Mouse (Mus musculus) brown adipose tissue, adult 24 weeks (tissue): ENCODE data around the gene Map3k14. TPM values are rescaled to one million over a fixed set of nuclear protein-coding genes. Genes with fewer than 3 reads are reported as not detected.

ENCODE experiments used
- H3K27ac ChIP-seq: fragments of 200-500 bp; replicated peaks from 2 replicates; pipeline ENCODE4 v1.5.1; 2012; ENCODE audit warnings: low read depth, mild to moderate bottlenecking, low read length
- H3K4me1 ChIP-seq: fragments of 200-500 bp; 2 replicates; pipeline ENCODE4 v1.6.1; 2012; ENCODE audit warnings: low read length, mixed read lengths; ENCODE audit not compliant: control insufficient read depth, insufficient read depth, insufficient read length
- H3K4me3 ChIP-seq: fragments of 200-500 bp; 2 replicates; pipeline ENCODE4 v1.5.1; 2012; ENCODE audit warnings: low read depth, mild to moderate bottlenecking, low read length, moderate library complexity; ENCODE audit not compliant: insufficient read depth
- polyA plus RNA-seq: library from polyadenylated mRNA; stranded (reverse); fragments of >200 nt; gene quantifications from 2 replicates; pipeline ENCODE4 v1.2.4, GENCODE M21; 2012; ENCODE audit not compliant: missing spikeins, insufficient read depth, insufficient read length

The Map3k14 gene
- polyA plus RNA-seq, 1 experiment = 3.8 TPM

DNA sequence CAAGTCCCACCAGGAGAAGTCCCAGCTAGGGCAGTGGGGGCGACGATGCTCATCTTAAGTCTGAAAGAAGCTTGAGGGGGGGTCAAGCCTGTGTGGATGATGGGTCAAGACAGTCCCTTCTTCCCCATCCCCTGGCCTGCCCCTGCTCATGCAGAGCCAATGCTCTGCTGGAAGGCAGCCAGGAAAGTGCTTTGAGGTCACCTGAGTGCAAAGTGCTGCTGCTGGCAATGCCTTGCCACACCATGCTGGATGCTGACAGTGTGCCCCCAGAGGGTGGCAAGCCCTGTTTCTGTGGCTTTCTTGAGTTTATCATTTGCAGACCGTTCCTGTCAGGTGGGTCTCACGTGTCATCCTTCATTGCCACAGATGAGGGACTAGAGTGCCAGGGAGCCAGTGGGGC, 47.3 kb downstream of the Map3k14 start:
- Histone ChIP-seq H3K27ac (no peak overlapping the region), H3K4me3 (no peak overlapping the region)

DNA sequence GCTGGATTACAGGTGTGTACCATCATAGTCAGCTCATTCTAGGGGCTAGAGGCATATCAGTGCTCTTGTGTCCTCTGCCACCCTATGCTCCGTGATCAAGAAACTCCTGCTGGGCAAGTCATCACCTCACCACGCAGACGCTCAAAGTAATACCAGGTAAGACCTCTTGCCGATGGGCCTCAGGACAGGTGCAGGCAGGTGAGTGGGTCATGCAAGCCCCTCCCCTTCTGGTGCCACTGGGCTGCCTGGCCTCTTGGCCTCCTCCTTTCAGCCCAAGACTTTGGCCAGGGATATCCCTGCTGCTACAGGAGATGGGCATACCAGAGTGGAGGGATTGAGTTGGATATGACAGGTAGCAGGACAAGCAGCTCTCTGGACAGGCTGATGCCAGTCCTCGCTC, 48.0 kb downstream of the Map3k14 start:
- Histone ChIP-seq H3K4me1 (peaks cover 4% of the 10 kb centered on the region; the same call in 1 of the 2 replicates), H3K27ac (no peak overlapping the region), H3K4me3 (no peak overlapping the region)

More for the DNA sequence above, 47.3 kb downstream of the Map3k14 start:
- H3K4me1 ChIP-seq = peaks cover 10% of the 10 kb centered on the region; the same call in 1 of the 2 replicates

DNA sequence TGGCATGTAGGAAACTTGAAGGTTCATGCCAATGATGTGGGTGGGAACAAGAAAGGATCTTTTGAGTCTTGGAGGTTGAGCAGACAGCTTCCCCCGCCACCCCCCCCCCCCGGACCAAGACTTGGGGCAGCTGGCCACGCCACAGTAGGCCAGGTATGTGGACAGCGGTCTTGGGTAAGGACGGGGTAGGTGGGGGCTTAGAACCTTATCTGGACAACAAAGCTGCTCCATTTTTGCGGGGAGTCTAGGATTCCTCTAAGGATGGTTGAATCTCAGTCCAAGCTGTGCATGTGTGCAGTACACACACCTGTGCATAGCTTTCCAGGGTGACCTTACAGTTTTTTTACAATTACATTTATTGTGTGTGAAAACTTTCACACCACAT, 48.8 kb downstream of the Map3k14 start:
- H3K27ac ChIP-seq = no peak overlapping the region
- no peaks in the 10 kb centered on the region for H3K4me1 ChIP-seq
- peak overlapping the region; percentile 63 for H3K4me3 ChIP-seq

DNA sequence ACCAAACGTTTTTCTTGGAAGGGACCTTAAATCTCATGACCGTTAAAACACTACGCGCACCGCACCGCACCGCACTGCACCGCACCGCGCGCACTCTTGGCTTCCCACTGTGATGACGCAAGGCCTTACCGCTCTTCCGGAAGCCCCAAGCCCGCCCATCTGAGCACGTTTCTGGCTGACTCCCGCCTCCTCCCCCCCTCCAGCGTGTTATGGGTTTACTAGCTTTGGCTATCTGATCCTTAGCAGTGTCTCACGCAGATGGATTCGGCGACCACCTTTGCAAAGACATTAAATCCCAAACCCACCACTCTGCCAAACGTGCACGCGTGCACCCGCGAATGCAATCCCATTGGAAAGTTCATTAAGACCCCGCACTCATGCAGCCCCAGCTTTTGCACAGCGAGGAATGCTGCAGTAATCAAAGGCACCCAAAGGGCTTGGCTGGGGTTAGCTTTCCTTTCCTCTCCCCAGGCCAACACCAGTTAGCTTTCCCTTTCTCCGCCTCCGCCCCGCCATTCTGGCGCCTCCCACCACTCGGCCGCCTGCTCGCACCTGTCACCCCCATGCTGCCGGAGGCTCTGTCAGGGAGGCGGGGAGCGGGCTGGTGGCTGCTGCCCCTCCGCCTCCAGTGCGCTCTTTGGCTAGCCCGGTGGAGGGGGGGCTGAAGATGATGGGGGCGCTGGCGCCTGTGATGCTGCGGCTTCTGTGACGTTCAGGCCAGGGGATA, 49.3 kb downstream of the Map3k14 start, which contains the start of gene Spata32:
Gene Spata32 (minus strand): TSS at position 643 of the 727 bp plus-strand sequence.
- Histone ChIP-seq H3K4me1 (no peaks in the 10 kb centered on the region), H3K4me3 (peak within 1 kb of the TSS; percentile 63), H3K27ac (no peak within 1 kb of the TSS)

DNA sequence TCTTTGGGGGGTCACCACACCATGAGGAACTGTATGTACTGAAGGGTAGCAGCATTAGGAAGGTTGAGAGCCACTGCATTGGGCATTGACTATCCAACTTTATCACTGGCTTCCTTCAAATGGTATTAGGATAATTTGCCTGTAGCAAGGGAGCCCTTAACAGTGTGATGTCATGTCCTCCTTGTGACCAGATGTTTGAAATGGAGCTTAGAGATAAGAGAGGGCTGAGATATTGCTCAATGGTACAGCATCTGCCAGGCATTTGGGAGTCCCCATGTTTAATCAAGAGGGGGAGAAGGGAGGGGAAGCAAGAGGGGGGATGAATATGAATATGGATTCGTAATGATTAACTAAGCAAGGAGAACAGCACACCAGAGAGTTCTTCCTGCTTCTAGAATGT, 51.9 kb downstream of the Map3k14 start:
- H3K27ac ChIP-seq = no peak overlapping the region
- no peaks in the 10 kb centered on the region for H3K4me1 ChIP-seq
- no peak overlapping the region for H3K4me3 ChIP-seq

DNA sequence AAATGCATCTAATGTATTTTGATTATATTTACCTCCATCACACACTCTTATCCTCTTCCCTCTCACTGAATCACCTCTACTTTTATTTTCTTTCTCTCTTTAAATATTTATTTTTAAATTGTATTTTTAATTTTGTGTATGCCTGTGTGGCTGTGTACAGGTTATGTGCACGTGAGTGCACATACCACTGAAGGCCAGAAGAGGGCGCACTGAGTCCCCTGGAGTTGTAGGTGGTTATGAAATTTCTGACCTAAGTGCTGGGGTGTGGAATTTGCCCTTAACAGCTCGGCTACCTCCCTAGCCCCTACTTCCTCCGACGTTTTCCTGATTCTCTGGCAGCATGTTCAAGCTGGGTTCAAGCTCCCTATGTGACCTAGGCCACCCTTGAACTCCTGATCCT, 53.6 kb downstream of the Map3k14 start:
- no peak overlapping the region for H3K4me3 ChIP-seq
- H3K27ac ChIP-seq = no peak overlapping the region
- no peaks in the 10 kb centered on the region for H3K4me1 ChIP-seq

DNA sequence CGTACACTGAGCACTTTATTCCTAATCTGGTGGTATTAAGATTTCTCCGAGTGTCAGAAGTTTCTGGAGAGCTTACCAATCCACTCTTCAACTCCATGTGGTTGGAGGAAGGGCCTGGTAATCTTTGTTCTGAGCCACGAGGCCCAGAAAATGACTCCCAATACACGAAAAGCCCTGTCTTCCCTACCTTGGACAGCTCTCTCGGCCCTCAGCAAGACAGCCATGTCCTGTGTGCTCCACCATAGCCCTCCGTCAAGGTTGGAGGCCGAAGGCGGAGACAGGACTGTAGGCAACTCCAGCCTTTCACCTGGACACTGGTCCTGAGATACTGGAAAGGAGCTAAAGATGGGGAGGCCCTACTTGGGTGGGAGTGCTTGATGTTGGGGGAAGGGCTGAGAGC, 57.0 kb downstream of the Map3k14 start:
- Histone ChIP-seq H3K27ac (no peak overlapping the region), H3K4me3 (no peak overlapping the region), H3K4me1 (no peaks in the 10 kb centered on the region)

DNA sequence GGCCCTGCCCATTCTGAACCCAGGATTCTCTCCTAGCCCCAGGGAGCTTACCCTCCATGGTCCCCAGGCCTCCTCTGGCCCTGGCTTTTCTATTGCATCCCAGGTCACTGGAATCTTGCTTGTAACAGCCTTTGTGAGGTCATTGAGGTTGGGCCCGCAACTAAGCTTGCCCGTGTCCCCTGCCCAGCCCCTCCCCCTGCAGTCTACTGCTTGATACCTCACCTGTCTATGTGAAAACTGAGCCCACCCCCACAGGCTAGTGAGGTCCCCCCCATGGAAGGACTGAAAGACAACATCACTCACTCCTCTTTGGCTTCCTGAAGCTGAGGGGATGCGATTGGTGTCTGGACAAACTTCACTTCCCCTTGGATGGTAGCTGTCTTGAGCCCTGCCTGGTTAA, 58.8 kb downstream of the Map3k14 start, which contains the start of gene 1700023F06Rik:
Gene 1700023F06Rik (minus strand): TSS at position 101 of the 400 bp plus-strand sequence.
- Histone ChIP-seq H3K4me1 (no peaks in the 10 kb centered on the region), H3K4me3 (no peak within 1 kb of the TSS), H3K27ac (no peak within 1 kb of the TSS)

DNA sequence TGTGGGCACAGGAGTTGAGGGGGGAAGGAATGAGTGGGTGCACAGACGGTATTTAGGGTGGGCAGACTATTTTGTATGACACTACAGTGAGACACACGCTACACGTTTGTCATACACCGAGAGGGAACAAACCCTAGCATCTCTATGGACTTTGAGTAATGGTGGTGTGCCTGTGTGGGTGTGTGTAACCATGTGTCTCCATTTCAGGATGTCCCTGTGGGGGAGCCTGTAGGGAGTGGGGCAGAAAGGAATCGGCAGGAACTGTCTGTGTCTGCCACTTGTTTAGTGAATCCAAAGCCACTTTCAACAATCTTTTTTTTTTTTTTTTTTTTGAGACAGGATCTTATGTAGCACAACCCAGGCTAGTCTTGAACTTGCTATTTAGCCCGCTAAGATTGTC, 61.1 kb downstream of the Map3k14 start:
- Histone ChIP-seq H3K4me1 (no peaks in the 10 kb centered on the region), H3K4me3 (no peak overlapping the region), H3K27ac (no peak overlapping the region)

DNA sequence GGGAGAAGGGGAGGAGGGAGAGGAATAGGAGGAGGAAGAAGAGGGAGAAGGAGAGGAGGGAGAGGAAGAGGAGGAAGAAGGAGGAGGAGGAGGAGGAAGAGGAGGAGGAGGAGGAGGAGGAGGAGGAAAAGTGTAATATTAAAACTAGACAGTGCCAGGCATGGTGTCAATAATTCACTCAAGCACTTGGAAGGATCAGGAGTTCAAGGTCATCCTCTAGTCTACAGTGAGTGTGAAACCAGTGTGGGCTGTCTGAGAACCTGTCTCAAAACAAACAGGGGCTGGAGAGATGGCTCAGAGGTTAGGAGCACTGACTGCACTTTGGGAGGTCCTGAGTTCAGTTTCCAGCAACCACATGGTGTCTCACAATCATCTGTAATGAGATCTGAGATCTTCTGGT, 64.9 kb downstream of the Map3k14 start:
- H3K4me1 ChIP-seq = no peaks in the 10 kb centered on the region
- H3K27ac ChIP-seq = no peak overlapping the region
- H3K4me3 ChIP-seq = no peak overlapping the region

DNA sequence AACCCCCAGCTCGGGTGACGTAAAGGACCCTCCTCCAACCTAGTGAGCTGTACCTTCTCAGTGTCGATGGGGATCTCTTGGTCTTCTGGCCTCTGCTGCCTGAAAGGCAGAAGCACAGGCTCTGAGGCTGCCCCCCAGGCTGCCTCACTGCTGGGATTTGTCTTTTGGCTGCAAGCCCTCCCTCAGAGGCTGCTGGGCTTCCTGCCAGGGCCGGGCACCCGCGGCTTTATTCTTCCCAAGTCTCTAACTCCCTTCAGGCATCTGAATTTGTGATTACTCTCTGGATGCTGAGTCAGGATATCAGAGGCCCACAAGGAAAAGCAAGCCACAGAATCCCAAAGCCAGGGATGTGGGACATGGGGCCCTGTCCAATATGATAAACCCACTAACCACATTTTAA, 65.6 kb downstream of the Map3k14 start:
- H3K4me1 ChIP-seq = no peaks in the 10 kb centered on the region
- no peak overlapping the region for H3K4me3 ChIP-seq
- H3K27ac ChIP-seq = no peak overlapping the region

DNA sequence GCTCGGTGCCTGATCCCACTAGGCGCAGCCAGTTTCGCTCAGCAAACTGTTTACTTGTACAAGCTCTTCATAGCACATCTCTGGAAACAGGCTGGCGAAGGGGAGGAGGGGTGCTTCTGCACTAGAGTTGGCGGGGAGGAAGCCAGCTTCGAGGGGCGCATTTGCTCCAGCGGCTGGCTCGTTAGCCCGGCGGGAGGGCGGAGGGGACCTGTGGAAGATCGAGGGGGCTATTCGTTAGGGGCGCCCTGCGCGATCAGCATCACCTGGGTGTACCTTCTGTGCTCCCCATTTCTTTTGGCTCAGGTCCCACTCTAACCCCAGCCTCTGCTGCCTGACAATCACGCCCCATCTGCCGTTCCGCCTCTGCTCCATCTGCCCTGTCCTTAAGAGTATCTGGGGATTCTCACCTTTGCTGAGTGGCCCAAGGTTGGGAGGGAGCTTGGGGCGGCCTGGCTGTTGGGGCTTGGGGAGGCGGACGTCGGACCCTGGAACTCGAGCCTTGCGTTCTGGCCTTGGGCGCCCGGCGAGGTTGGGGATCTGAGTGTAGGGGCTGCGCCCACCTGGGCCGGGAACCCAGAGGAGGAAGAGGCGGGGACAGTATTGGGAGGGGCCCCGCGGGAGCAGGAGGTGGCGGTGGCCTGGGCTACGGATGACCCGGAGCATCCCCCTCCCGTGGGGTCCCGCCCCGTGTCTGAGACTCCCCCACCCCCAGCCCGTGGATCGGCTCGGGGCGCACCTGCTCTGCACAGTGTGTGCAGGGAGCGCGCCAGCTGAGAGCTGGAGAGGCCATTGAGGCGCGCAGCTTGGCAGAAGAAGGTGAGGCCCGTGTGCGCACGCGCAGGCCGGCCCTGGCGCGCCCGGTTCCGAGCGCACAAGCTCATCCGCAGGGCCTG, 68.1 kb downstream of the Map3k14 start:
- no peak overlapping the region for H3K4me3 ChIP-seq
- no peaks in the 10 kb centered on the region for H3K4me1 ChIP-seq
- no peak overlapping the region for H3K27ac ChIP-seq

DNA sequence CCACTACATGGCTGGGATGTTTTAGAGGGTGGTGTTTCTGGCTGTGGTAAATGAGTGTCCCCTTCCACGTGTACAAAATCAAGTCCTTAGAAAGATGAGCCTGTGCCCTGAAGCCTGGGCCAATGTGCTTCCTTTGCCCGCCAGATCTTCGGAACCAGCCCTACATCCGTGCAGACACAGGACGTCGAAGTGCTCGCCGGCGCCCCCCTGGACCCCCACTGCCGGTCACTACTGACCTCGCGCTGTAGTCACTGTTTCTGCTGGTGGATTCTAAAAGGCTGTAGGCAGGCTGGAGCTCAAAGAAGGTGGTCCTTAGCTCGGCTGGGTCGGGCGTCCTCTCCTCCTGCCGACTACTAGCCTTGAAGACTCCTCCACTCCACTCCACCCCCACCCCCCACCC, 68.9 kb downstream of the Map3k14 start:
- H3K27ac ChIP-seq = no peak overlapping the region
- H3K4me3 ChIP-seq = no peak overlapping the region
- no peaks in the 10 kb centered on the region for H3K4me1 ChIP-seq

DNA sequence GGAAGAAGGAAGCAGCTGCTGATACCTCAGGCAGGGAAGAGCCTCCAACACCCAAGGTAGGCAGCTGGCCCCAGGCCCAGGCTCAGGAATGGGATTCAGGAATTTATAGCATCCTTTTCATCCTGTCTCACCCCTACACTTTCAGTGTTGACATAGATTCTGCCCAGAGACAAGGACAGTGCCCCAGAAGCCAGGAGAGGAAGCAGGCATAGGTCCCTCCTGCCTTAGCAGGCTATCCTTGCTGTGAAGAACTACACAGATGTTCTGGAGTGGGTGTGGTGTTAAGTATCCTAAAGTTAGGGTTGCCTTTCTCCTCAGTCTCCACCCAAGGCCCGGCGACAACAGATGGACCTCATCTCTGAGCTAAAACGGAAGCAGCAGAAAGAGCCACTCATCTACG, 69.9 kb downstream of the Map3k14 start:
- Histone ChIP-seq H3K4me1 (no peaks in the 10 kb centered on the region), H3K27ac (no peak overlapping the region), H3K4me3 (no peak overlapping the region)

DNA sequence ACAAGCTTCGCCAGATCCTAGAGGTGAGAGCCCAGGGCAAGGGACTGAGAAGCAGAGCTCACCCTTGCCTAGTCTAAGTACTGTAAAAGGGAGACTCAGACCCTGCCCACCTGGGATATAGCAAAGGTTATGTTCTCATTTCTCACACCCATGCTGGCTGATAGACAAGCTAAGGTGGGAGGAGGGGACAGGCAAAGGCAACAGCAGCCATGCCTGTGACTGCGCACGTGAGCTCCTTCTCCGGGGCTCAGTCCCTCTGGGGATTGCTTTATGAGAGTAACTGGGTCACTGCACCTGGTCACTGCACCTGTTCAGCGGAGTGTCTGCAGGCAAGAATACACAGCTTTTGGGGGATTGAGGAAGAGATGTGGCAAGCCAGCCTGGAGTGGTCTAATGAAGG, 71.6 kb downstream of the Map3k14 start:
- H3K4me1 ChIP-seq = no peaks in the 10 kb centered on the region
- no peak overlapping the region for H3K27ac ChIP-seq
- no peak overlapping the region for H3K4me3 ChIP-seq
